Mouse (Mus musculus): ENCODE results near the gene Apc2. TPM values are rescaled to one million over a fixed set of nuclear protein-coding genes. Genes with fewer than 3 reads are reported as not detected.

The Apc2 gene
- polyA plus RNA-seq, 1 experiment from 2014 or later, result 86.1 TPM

GRCm38 (mm10) chr10:80365736-80366135 lies 70.0 kb downstream of the Apc2 start:
- H3K4me1 ChIP-seq (replicated peaks), result peaks cover 10% of the 10 kb centered on the region
- no peak overlapping the region for H3K4me3 ChIP-seq
- H3K9me3 ChIP-seq, result peaks cover 5% of the 10 kb centered on the region; the same call in 1 of the 2 replicates
- no peaks in the 10 kb centered on the region for H3K36me3 ChIP-seq
- no peak for DNase-seq (ENCODE audit: low spot score)
- 66% methylated on average over 6 of the region's 6 CpGs for WGBS
- no peak overlapping the region for H3K27ac ChIP-seq
- H3K27me3 ChIP-seq (ENCODE audit: insufficient read depth, poor library complexity, severe bottlenecking), result peaks cover 70% of the 10 kb centered on the region

Other genes with a start within 250 kb of the Apc2 start
- gene Gpx4, start 248.8 kb upstream of the Apc2 start, polyA plus RNA-seq (2016; fragmentation: Nextera tagmentation; extraction: Ambion mirVana), result 681 and 705 TPM in 2 replicates
- 16.8 and 17.2 TPM in 2 replicates for gene Sbno2, start 190.4 kb upstream of the Apc2 start, polyA plus RNA-seq (2016; fragmentation: Nextera tagmentation; extraction: Ambion mirVana)
- 18.5 and 21.1 TPM in 2 replicates for gene Stk11, start 180.2 kb upstream of the Apc2 start, polyA plus RNA-seq (2016; fragmentation: Nextera tagmentation; extraction: Ambion mirVana)
- gene Atp5d, start 157.3 kb upstream of the Apc2 start, polyA plus RNA-seq (2016; fragmentation: Nextera tagmentation; extraction: Ambion mirVana), result 484 and 504 TPM in 2 replicates
- gene Cbarp, start 155.1 kb upstream of the Apc2 start, polyA plus RNA-seq (2016; fragmentation: Nextera tagmentation; extraction: Ambion mirVana), result 7.1 and 15.0 TPM in 2 replicates
- 22.3 and 24.6 TPM in 2 replicates for gene Midn, start 147.7 kb upstream of the Apc2 start, polyA plus RNA-seq (2016; fragmentation: Nextera tagmentation; extraction: Ambion mirVana)
- 95.3 and 153 TPM in 2 replicates for gene Cirbp, start 130.0 kb upstream of the Apc2 start, polyA plus RNA-seq (2016; fragmentation: Nextera tagmentation; extraction: Ambion mirVana)
- gene 1600002K03Rik, start 123.0 kb upstream of the Apc2 start, polyA plus RNA-seq (2016; fragmentation: Nextera tagmentation; extraction: Ambion mirVana), result 12.9 and 14.4 TPM in 2 replicates
- 41.3 and 43.7 TPM in 2 replicates for gene Efna2, start 116.5 kb upstream of the Apc2 start, polyA plus RNA-seq (2016; fragmentation: Nextera tagmentation; extraction: Ambion mirVana)
- 63.6 and 102 TPM in 2 replicates for gene Mum1, start 69.5 kb upstream of the Apc2 start, polyA plus RNA-seq (2016; fragmentation: Nextera tagmentation; extraction: Ambion mirVana)
- 303 and 313 TPM in 2 replicates for gene Ndufs7, start 46.9 kb upstream of the Apc2 start, polyA plus RNA-seq (2016; fragmentation: Nextera tagmentation; extraction: Ambion mirVana)
- gene Gamt, start 35.0 kb upstream of the Apc2 start, polyA plus RNA-seq (2016; fragmentation: Nextera tagmentation; extraction: Ambion mirVana), result 38.3 and 45.1 TPM in 2 replicates
- gene Dazap1, start 34.5 kb upstream of the Apc2 start, polyA plus RNA-seq (2016; fragmentation: Nextera tagmentation; extraction: Ambion mirVana), result 51.0 and 51.2 TPM in 2 replicates
- 971 and 1,039 TPM in 2 replicates for gene Rps15, start 3.5 kb upstream of the Apc2 start, polyA plus RNA-seq (2016; fragmentation: Nextera tagmentation; extraction: Ambion mirVana)
- gene 2310011J03Rik, start 24.6 kb downstream of the Apc2 start, polyA plus RNA-seq (2016; fragmentation: Nextera tagmentation; extraction: Ambion mirVana), result 55.6 and 60.9 TPM in 2 replicates
- gene Pcsk4, start 33.5 kb downstream of the Apc2 start, polyA plus RNA-seq (2016; fragmentation: Nextera tagmentation; extraction: Ambion mirVana), result 3.3 and 3.9 TPM in 2 replicates
- 7.2 and 11.2 TPM in 2 replicates for gene Reep6, start 34.0 kb downstream of the Apc2 start, polyA plus RNA-seq (2016; fragmentation: Nextera tagmentation; extraction: Ambion mirVana)
- 0.45 and 1.3 TPM in 2 replicates for gene Adamtsl5, start 52.4 kb downstream of the Apc2 start, polyA plus RNA-seq (2016; fragmentation: Nextera tagmentation; extraction: Ambion mirVana)
- 0.22 and 0.44 TPM in 2 replicates for gene Plk5, start 60.5 kb downstream of the Apc2 start, polyA plus RNA-seq (2016; fragmentation: Nextera tagmentation; extraction: Ambion mirVana)
- gene Mex3d, start 91.7 kb downstream of the Apc2 start, polyA plus RNA-seq (2016; fragmentation: Nextera tagmentation; extraction: Ambion mirVana), result 7.2 and 8.8 TPM in 2 replicates
- 341 and 365 TPM in 2 replicates for gene Mbd3, start 103.6 kb downstream of the Apc2 start, polyA plus RNA-seq (2016; fragmentation: Nextera tagmentation; extraction: Ambion mirVana)
- 648 and 654 TPM in 2 replicates for gene Uqcr11, start 110.9 kb downstream of the Apc2 start, polyA plus RNA-seq (2016; fragmentation: Nextera tagmentation; extraction: Ambion mirVana)
- gene Tcf3, start 137.7 kb downstream of the Apc2 start, polyA plus RNA-seq (2016; fragmentation: Nextera tagmentation; extraction: Ambion mirVana), result 191 and 198 TPM in 2 replicates
- 1.1 and 2.0 TPM in 2 replicates for gene Onecut3, start 198.9 kb downstream of the Apc2 start, polyA plus RNA-seq (2016; fragmentation: Nextera tagmentation; extraction: Ambion mirVana)
- 0.56 and 0.90 TPM in 2 replicates for gene Atp8b3, start 243.1 kb downstream of the Apc2 start, polyA plus RNA-seq (2016; fragmentation: Nextera tagmentation; extraction: Ambion mirVana)